Mouse (Mus musculus) cerebellum, postnatal 4 days (tissue): Measurements from ENCODE around the gene Ptpn9.

Source experiments
- DNase-seq, 2 experiments: peaks; one replicate each; pipeline ENCODE4 v3.0.0; 2022; ENCODE audit warnings: low spot score in 2 of 2, mixed read lengths in 1 of 2

Ptpn9 gene

DNA sequence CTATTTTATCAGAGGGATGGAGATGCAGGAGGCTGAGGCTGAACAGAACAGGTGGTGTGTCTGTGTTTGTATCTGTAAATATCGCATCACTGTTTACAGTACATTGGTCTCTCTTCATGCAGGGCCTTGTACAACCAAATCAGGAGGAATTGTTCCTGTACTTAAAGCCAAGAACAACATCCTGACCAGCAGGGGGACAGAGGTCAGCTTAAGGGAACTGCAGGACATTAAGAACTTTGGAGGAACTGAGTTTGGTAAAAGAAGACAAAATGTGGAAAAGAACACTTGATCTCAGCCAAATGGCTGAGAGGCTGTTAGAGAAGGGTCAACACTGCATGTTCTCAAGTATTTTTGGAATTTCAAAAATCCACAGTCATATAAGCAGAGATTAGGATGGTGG, 20.0 kb downstream of the Ptpn9 start:
- DNase-seq, result no peak

- no peak for DNase-seq
Measured at GRCm38 (mm10) chr9:57017631-57018030, 22.9 kb downstream of the Ptpn9 start.

- no peak for DNase-seq
Measured at GRCm38 (mm10) chr9:57031756-57032155, 37.0 kb downstream of the Ptpn9 start.

- peak in 1 of 2 experiments; percentile 33 for DNase-seq
Measured at GRCm38 (mm10) chr9:57056237-57056636, 61.5 kb downstream of the Ptpn9 start.

DNA sequence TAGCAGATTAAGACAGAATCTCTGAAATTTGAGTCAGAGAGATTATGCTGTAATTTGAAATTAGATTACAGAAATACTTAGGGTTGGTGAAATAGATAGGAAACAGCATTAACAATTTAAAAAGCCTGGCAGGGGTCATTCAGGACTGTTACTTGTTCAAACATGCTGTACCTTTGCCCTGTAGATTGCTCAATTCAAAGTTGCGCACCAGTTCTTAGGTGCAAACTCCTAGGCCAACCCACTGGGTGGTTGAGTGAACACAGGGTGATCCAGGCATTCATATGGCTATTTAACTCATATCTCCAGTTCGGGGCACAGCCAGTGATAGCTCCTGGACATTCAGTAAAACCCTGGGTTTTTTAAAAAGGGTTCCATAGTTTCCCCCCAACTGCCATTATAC, 69.4 kb downstream of the Ptpn9 start:
- DNase-seq, result no peak

- no peak for DNase-seq
Measured at GRCm38 (mm10) chr9:57068266-57068665, 73.5 kb downstream of the Ptpn9 start.

GRCm38 (mm10) chr9:57070262-57070661, 75.5 kb downstream of the Ptpn9 start:
- DNase-seq, result no peak

- DNase-seq, result no peak
Measured at GRCm38 (mm10) chr9:57070800-57071545, 76.2 kb downstream of the Ptpn9 start.

DNA sequence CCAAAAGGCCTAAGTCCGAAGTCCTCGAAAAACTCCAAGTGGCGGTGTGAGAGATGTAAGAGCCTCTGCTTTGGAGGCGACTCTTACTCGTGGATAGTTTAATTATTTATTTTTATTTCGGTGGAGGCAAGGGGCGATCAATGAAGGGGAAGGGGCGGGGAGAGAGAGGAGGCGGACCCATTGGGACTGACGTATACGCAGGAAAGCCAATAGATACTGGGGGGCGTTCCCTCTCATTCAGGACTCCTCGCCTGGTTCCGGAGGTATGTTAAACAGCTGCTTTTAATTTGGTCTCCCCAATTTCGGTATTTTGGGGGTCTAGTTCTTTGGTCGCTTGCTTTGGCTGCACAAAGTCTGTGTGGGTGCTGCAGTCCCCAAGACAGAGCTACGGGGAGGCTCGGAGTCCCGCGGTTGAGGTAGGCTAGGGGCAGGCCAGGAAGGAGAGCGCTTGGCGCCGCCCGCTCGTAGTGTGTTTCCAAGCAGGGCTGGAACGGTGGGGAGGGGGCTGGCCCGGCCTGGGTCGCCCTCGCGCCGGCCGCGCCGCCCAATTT, 77.2 kb downstream of the Ptpn9 start, which contains the start of gene Sin3a:
Gene Sin3a, plus strand, starts transcription at position 240 of the 551 bp plus-strand sequence.
- peak in 1 of 2 experiments; percentile 55 for DNase-seq

- no peak for DNase-seq
Measured at GRCm38 (mm10) chr9:57072526-57072988, 77.8 kb downstream of the Ptpn9 start.

DNA sequence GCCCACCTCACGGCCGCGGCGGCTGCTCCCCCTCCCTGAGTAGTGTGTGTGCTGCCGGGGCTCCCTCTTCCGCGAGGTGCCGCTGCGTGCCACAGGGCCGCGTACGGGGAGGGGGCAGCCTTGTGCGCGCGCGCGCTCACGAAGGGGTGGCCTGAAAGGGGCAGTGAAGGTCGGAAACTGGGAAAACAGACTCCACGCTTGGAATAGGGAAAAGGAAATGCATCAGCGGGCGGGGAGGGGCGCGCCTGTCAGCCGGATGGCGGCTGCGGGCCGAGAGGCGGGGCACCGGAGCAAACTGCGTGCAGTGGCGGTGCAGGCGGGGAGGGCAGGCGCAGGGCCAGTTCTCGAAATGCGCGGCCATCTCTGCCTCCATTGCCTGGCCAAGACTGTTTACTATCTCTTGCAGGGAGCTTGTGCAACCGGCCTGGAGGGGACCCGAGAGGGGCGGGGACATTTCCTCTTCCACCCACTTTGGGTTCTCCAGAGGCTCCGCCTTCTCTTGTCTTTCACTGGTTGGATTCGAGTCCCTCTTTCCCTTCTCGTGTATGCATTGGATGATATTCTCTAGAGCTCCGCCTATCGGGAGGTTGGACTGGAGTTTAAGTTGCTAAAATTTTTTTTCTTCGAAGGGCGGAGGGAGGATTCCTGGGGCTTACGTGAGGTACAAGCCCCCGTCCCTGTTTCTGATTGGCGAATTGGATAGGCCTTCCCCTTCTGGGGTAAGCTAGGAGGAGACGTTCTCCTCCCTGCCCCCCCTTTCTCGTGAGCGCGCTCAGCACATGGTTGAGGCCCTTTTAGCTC, 78.5 kb downstream of the Ptpn9 start:
- DNase-seq, result peak; percentile 87 to 90

- DNase-seq, result no peak
Measured at GRCm38 (mm10) chr9:57073790-57074094, 79.0 kb downstream of the Ptpn9 start.

- DNase-seq, result peak in 1 of 2 experiments; percentile 10
Measured at GRCm38 (mm10) chr9:57074171-57074821, 79.6 kb downstream of the Ptpn9 start.

DNA sequence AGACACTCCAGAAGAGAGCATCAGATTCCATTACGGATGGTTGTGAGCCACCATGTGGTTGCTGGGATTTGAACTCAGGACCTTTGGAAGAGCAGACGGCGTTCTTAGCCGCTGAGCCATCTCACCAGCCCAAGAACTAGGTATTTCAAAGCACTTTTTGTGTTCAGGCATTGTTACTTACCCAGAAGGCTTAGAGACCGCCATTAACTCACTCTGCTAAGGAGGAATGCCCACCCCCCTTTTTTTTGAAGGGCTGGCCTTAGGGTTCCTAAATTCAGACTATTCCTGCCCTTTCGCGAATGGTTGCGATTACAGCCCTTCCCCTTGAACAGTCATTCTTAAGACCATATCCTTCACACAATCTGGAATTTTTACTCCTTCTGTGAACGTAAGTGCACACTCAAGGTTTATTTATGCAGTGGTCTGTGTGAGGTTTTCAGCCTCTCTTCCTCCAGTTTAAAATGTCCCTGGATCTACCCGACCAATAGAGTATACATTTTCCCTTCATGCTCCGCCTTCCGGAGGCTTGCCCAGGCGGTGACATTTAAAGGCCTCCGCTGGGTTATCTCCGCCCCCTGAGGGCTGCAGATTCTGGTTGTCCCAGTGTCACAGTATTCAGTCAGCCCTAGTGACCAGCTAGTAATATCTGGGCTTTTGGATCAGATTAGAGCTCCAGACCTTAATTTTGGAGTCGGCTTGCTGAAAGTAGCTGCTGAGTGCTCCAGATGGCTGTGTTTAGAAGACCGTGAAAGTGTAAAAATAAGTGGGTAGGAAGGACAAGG, 80.3 kb downstream of the Ptpn9 start:
- peak; percentile 38 to 39 for DNase-seq

- DNase-seq, result peak; percentile 95 to 98
Measured at GRCm38 (mm10) chr9:57075681-57076381, 81.1 kb downstream of the Ptpn9 start.

DNA sequence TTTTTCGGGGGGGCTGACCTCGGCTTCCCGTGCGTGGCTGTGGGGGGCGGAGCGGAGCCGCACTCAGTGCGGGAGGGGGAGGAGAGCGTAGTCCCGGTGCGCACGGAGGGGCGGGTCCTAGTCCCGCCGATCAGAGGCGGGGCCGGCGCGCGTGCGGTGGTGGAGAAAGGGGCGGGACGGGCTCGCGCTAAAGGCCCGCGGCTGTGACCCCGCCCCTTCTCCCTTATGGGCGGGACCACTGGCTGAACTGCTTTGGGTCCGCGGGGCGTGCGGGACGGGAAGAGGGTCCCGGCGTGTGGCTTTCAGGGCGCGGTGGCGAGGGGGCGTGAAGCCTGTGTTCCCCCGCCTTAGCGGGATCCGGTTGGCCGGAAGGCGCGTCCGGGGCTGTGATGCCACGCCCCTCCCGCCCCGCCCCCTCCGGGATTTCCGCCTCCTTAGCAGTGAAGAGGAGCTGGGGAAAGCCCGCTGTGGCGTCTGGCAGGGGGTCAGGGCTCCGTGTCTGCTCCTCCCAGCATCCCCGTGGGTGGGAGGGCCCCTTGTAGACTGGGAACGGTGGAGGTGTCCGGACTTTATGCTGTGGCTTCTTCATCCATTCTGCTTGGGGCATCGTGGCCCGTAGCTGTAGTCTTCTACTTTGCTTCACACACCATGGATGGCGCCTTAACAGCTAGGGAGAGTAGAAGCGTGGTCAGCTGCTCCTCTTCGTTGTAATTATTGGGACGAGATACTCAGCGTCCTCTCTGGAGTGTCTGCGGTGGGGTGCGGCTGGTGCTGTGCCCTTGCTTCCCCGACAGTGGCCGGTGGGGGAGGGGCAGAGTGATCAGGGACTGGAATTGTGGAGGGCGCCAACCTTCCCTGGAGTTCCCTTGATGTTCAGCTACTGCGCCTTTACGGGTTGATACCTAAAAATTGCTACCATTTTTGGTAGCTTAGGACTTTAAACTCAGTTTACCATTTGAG, 82.3 kb downstream of the Ptpn9 start:
- DNase-seq, result peak; percentile 54 to 81

DNA sequence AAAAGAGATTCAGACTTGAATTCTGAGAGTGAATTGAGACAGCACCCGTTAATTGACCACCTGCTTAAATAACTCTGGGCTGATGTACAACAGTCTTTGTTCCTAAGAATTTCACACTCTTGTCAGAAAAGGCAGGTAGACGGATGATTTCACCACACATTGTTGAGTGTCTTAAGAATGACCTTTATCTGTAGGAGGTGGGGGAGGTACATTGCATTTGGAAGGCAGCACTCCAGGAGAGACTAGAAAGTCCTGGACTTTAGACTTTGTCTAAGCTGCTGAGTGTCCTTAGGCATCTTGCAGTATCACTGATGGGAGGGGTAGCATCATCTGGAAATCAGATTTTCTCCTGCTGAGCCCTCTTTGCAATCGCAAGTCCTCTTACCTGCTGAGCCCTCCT, 87.5 kb downstream of the Ptpn9 start:
- DNase-seq, result no peak
